Mouse (Mus musculus) small intestine, adult 2 months (tissue): ENCODE results near the gene Itfg1. TPM values are rescaled to one million over a fixed set of nuclear protein-coding genes. Genes with fewer than 3 reads are reported as not detected.
A peak's percentile ranks its signal among the peaks of the same experiment; 100 is the strongest.
"Not testable (repeated sequence)": the region's sequence is repeated elsewhere in the genome, so short reads cannot be mapped to it uniquely, and the experiment has no call there.

Experiments
- H3K27ac ChIP-seq: fragments of 200-500 bp; 2 replicates; pipeline ENCODE4 v1.5.1; 2012; ENCODE audit warnings: low read depth, low read length, control low read depth, inconsistent platforms; ENCODE audit not compliant: insufficient read depth
- H3K27me3 ChIP-seq: fragments of 200-500 bp; 2 replicates; pipeline ENCODE4 v1.6.1; 2012; ENCODE audit warnings: mild to moderate bottlenecking, moderate library complexity, low read length, inconsistent platforms; ENCODE audit not compliant: control insufficient read depth, insufficient read depth
- H3K36me3 ChIP-seq: fragments of 200-500 bp; 2 replicates; pipeline ENCODE4 v1.6.1; 2012; ENCODE audit warnings: mild to moderate bottlenecking, low read length, control low read depth, inconsistent platforms; ENCODE audit not compliant: control insufficient read depth, insufficient read depth
- H3K4me1 ChIP-seq: fragments of 200-500 bp; 2 replicates; pipeline ENCODE4 v1.6.1; 2012; ENCODE audit warnings: low read length, inconsistent platforms, mixed read lengths; ENCODE audit not compliant: control insufficient read depth, insufficient read depth, insufficient read length
- H3K4me3 ChIP-seq: fragments of 200-500 bp; 2 replicates; pipeline ENCODE4 v1.5.1; 2012; ENCODE audit warnings: low read depth, mild to moderate bottlenecking, control low read depth, inconsistent platforms, low read length, moderate library complexity
- CTCF ChIP-seq: fragments of 200-500 bp; IDR thresholded peaks from 2 replicates; pipeline ENCODE4 v1.5.1; 2012; ENCODE audit warnings: low read depth, mild to moderate bottlenecking, control low read depth, inconsistent platforms, low read length, moderate library complexity, mixed read lengths; ENCODE audit not compliant: insufficient replicate concordance, insufficient read length; ENCODE audit errors: extremely low read depth
- POLR2A ChIP-seq: fragments of 200-500 bp; IDR thresholded peaks from 2 replicates; pipeline ENCODE4 v1.6.1; 2012; ENCODE audit warnings: low read depth, mild to moderate bottlenecking, control low read depth, inconsistent platforms, low read length, moderate library complexity
- WGBS: fragments of 180-500 bp; shearing (Covaris S2); methylation state at CpG from one replicate; pipeline ENCODE4 v1.1.7; 2018; 5-methylcytosine and 5-hydroxymethylcytosine counted together
- polyA plus RNA-seq: library from polyadenylated mRNA; depleted of rRNA; stranded (reverse); fragments of >200 nt; gene quantifications from 2 replicates; pipeline ENCODE4 v1.2.3, GENCODE M21; 2012; rRNA removed

Gene Itfg1
- polyA plus RNA-seq, result 9.3 and 14.4 TPM in 2 replicates

DNA sequence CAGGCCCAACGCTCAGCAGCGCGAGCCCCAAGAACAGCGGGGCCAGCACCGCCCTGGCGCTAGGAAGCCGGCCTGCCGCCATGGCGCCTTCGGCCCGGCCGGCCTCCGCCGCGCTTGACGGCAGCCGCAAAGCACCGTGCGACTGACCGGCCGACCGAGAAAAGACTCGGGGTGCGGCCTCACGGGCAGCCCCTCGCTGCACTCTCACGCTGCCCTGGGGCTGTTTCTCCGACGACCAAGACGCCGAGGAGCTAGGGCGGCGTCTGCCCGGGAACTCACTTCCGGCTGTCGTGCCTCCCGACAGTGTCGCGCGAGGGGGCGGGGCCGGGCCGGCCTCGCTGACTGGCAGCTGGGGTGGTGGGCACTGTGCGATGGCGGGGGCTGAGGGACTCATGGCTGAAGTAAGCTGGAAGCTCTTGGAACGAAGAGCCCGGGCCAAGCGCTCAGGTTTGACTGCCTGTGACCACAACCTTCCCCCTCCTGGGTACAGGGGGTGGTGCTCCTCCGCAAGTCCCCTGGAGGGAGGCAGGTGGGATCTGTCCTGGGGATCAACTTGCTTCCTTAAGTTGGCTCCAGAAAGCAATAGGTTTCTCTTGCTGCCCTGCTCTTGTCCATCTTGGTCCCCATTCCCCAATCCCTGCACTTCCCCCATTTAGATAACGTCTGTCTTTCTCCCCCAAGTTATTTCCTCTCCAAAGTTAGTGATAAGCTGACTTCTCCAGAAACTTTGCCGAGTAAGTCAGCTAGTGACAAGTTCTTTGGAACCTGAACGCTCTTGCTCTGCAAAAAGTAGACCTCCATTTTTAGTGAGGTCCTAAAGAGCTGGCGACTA lies at the start of gene Itfg1, which contains the start of gene Phkb:
Gene Itfg1, minus strand, starts transcription at position 265 of the 832 bp plus-strand sequence.
Gene Phkb, plus strand, starts transcription at position 303 of the 832 bp plus-strand sequence.
- Histone ChIP-seq H3K27ac (peak within 1 kb of the TSS; percentile 95), H3K27me3 (no peaks in the 10 kb centered on the region), H3K36me3 (peaks cover 3% of the 10 kb centered on the region; the same call in 1 of the 2 replicates), H3K4me1 (peaks cover 4% of the 10 kb centered on the region; the same call in 1 of the 2 replicates), H3K4me3 (peak within 1 kb of the TSS; percentile 77)
- TF ChIP-seq POLR2A, result peak; percentile 90
- no peak for TF ChIP-seq CTCF
- WGBS, result under 1% methylated on average over 54 of the region's 54 CpGs

DNA sequence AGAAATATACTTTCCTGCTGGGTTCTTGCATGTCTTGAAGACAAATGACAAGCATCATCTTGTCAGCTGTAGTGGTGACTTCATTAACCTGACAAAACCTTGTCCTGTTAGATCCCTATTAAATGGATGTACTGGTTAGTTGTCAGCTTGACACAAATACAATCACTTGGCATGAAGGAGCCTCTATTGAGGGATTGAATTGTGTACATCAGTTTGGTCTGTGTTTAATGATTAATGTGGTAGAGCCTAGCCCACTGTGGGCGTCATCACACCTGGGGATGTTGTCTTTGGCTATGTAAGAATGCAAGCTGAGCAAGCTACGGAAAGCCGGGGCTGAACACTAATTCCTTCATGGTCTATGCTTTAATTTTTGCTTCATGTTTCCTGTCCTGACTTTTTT lies 44.1 kb upstream of the Itfg1 start:
- TF ChIP-seq CTCF, result no peak
- no peak for TF ChIP-seq POLR2A
- Histone ChIP-seq H3K27ac (no peak overlapping the region), H3K4me1 (no peaks in the 10 kb centered on the region), H3K27me3 (no peaks in the 10 kb centered on the region), H3K36me3 (peaks cover 10% of the 10 kb centered on the region), H3K4me3 (no peak overlapping the region)
- WGBS, result 93% methylated on average over 3 of the region's 3 CpGs

DNA sequence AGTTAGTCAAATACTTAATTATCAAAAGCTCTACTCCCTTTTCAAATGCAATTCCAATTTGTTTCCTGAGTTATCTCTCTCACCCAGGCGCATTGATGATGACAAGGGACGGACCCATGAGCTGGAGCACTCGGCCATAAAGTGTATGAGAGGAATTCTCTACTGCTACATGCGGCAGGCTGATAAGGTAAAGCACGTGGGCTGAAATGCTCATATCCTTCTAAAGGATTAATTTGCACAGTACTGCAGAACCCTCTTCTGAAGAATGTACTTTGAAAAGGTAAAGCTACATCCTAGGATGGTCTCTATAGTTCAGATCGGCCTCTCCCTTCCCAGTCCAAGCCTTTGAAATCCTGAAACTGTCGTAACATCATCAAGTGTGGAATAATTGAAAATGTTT lies 38.9 kb upstream of the Itfg1 start:
- Histone ChIP-seq H3K4me1 (no peaks in the 10 kb centered on the region), H3K4me3 (no peak overlapping the region), H3K27ac (no peak overlapping the region), H3K36me3 (peaks cover 16% of the 10 kb centered on the region), H3K27me3 (no peaks in the 10 kb centered on the region)
- 94% methylated on average over 7 of the region's 7 CpGs for whole genome bisulfite sequencing
- TF ChIP-seq POLR2A (no peak), CTCF (no peak)

DNA sequence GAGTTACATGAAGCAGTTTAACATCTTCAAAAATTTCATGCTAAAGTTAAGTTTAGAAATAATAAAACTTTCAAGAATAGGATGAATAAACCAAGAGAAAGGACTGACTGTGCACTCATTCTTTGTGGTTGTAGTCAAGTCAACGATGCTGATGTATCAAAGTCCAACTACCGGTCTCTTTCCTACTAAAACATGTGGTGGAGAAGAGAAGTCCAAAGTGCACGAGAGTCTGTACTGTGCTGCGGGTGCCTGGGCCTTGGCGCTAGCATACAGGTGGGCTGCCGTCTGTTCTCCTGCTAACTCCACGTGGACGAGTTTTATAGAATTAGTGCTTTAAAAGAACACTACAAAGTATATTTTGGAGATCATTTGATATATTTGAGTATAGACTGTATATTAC lies 37.3 kb upstream of the Itfg1 start:
- H3K36me3 ChIP-seq, result peaks cover 15% of the 10 kb centered on the region

DNA sequence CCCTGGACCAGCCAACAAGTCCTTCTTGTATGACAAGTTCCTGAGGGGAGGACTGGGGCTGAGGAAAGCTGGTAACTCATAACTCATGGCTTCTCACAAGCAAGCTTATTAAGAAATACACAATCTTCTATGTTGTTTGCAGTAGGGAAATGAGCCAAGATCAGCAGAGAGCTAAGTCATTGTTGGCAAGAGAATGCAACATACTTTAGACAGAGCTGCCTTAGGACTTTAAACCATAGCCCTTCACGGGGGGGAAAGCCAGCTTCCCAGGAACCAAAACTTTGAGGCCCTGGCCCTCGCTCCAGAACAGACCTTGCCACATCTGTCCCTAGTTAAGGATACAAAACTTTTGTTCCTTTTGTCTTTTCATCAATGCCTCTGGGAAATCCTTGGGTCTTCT lies 30.9 kb upstream of the Itfg1 start:
- Histone ChIP-seq H3K27me3 (no peaks in the 10 kb centered on the region), H3K4me1 (peaks cover 2% of the 10 kb centered on the region; the same call in 1 of the 2 replicates), H3K27ac (no peak overlapping the region), H3K4me3 (no peak overlapping the region), H3K36me3 (no peaks in the 10 kb centered on the region)
- no peak for TF ChIP-seq POLR2A
- TF ChIP-seq CTCF, result no peak
- 24% methylated on average over 2 of the region's 2 CpGs for WGBS

More for the DNA sequence above, 37.3 kb upstream of the Itfg1 start:
- Histone ChIP-seq H3K4me1 (no peaks in the 10 kb centered on the region), H3K27ac (no peak overlapping the region), H3K4me3 (no peak overlapping the region), H3K27me3 (no peaks in the 10 kb centered on the region)
- WGBS, result 69% methylated on average over 8 of the region's 8 CpGs
- TF ChIP-seq POLR2A (no peak), CTCF (no peak)

DNA sequence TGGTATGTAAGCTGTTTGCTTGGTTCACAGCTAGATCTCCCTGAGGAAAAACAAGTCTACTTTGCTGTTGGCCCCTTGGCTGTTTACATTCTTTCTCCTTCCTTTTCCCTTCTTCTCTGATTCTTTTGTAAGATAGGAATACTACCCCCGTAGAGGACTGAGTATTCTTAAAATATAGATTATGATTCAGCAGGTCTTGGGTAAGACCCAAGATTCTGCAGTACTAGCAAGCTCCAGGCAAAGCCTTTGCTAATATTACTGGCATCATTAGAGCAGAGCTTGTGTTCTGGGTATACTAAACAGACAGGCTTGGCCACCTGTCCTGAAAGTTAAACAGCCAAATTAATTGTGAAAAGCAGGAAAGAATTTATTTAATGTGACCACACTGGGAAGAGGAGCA lies 21.7 kb upstream of the Itfg1 start:
- Histone ChIP-seq H3K4me1 (no peaks in the 10 kb centered on the region), H3K36me3 (no peaks in the 10 kb centered on the region), H3K4me3 (no peak overlapping the region), H3K27me3 (no peaks in the 10 kb centered on the region), H3K27ac (no peak overlapping the region)
- TF ChIP-seq POLR2A (no peak), CTCF (no peak)
- WGBS, result 48% methylated on average over 1 of the region's 1 CpGs

DNA sequence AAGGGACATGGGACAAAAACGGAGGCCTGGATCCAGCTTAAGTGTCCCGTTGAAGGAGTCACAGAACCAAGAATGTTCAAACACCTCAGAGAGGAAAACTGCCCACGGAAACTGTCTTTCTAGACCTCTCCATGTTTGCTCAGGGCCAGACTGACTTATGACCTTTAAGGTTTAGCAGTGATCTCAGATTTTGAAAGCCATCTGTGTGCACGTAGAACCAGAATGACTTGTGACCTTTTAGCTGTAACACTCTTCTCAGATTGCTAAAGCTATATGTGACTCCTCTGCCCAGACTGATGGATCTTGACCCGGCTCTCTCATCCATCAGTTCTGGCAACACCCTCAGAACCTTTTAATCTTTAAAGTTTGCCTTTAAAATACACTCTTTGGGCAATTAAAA lies 19.9 kb upstream of the Itfg1 start:
- TF ChIP-seq CTCF, result no peak
- no peak for TF ChIP-seq POLR2A

DNA sequence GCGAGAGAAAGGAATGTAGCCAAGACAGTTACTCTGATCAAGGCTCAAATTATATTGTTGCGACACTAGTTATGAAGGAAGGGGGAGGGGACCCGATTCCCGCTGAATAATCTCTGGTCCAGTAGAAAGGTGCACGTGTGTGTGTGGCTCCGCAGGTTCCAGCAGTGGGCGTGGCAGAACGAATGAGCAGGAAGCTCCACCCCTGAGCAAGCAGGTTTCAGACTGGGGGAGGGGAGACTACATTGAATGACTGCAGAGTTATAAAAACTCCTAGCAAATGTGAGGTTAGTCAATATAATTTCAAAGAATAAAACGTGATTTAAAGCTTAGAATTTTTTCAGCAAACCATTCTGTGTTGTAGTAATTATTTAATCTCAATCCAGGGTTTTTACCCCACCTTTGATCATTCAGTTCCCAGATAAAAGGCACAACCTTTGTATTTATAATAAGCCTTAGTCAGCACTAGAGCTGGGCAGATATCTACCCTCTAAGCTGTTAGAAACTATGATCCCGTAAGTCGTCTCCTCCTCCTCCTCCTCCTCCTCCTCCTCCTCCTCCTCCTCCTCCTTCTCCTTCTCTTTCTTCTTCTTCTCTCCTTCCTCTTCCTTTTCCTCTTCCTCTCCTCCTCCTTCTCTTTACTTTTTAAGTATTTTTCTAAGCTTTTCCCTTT lies 16.6 kb upstream of the Itfg1 start:
- H3K27me3 ChIP-seq, H3K4me3 ChIP-seq, H3K27ac ChIP-seq, H3K4me1 ChIP-seq, H3K36me3 ChIP-seq: not testable (repeated sequence)
- WGBS, result 21% methylated on average over 11 of the region's 11 CpGs

More for the DNA sequence above, 19.9 kb upstream of the Itfg1 start:
- 81% methylated on average over 5 of the region's 5 CpGs for WGBS
- Histone ChIP-seq H3K4me1 (no peaks in the 10 kb centered on the region), H3K36me3 (no peaks in the 10 kb centered on the region), H3K4me3 (no peak overlapping the region), H3K27me3 (no peaks in the 10 kb centered on the region), H3K27ac (no peak overlapping the region)
